ENCODE assay signal across 8 mouse cellular contexts in genomic region chr2:91948151-91948509, GRCm38 (mm10). TPM values are rescaled to one million over a fixed set of nuclear protein-coding genes. Genes with fewer than 3 reads are reported as not detected.
A peak's percentile ranks its signal among the peaks of the same experiment; 100 is the strongest.
DNase-seq lines count a peak whose midpoint lies in the region; ATAC-seq lines count a peak whose summit lies in the region.

No protein-coding gene starts in this region.

- H3K4me1 ChIP-seq in hindbrain, embryonic 10.5 days (replicated peaks), result peaks cover 67% of the 10 kb centered on the region
- peaks cover 38% of the 10 kb centered on the region for H3K4me1 ChIP-seq in hindbrain, embryonic 14.5 days (replicated peaks; ENCODE audit: control insufficient read depth, insufficient read depth, low read length)
- H3K4me1 ChIP-seq in embryonic facial prominence, embryonic 15.5 days, result peaks cover 67% of the 10 kb centered on the region

- no peak overlapping the region for H3K4me2 ChIP-seq in hindbrain, embryonic 14.5 days (replicated peaks)
- no peak overlapping the region for H3K4me2 ChIP-seq in embryonic facial prominence, embryonic 15.5 days (replicated peaks)

- no peak overlapping the region for H3K9ac ChIP-seq in hindbrain, embryonic 14.5 days
- H3K9ac ChIP-seq in embryonic facial prominence, embryonic 15.5 days, result no peak overlapping the region

- peak overlapping the region; percentile 3; the same call in 1 of the 2 replicates for H3K4me3 ChIP-seq in hindbrain, embryonic 10.5 days
- H3K4me3 ChIP-seq in hindbrain, embryonic 14.5 days (replicated peaks; ENCODE audit: low read length), result no peak overlapping the region
- no peak overlapping the region for H3K4me3 ChIP-seq in embryonic facial prominence, embryonic 15.5 days (replicated peaks)

- H3K9me3 ChIP-seq in hindbrain, embryonic 10.5 days, result no peaks in the 10 kb centered on the region
- no peaks in the 10 kb centered on the region for H3K9me3 ChIP-seq in hindbrain, embryonic 14.5 days (ENCODE audit: control insufficient read depth, low read length)
- no peaks in the 10 kb centered on the region for H3K9me3 ChIP-seq in embryonic facial prominence, embryonic 15.5 days (replicated peaks)

- DNase-seq in hindbrain, embryonic 10.5 days (ENCODE audit: low spot score), result no peak
- DNase-seq in hindbrain, embryonic 14.5 days (ENCODE audit: low spot score), result no peak
- peak; percentile 54 to 70 for DNase-seq in kidney, postnatal 25 days
- DNase-seq in urinary bladder, adult 2 months (ENCODE audit: low spot score), result no peak
- no peak for DNase-seq in cerebellum, adult 11 months
- DNase-seq in frontal cortex, postnatal 10 days (ENCODE audit: low spot score in 2 of 2), result no peak

- peak overlapping the region; percentile 80 for H3K27ac ChIP-seq in hindbrain, embryonic 10.5 days
- no peak overlapping the region for H3K27ac ChIP-seq in hindbrain, embryonic 14.5 days
- peak overlapping the region; percentile 68 for H3K27ac ChIP-seq in embryonic facial prominence, embryonic 15.5 days (replicated peaks)

- peaks cover 7% of the 10 kb centered on the region for H3K36me3 ChIP-seq in hindbrain, embryonic 10.5 days
- no peaks in the 10 kb centered on the region for H3K36me3 ChIP-seq in hindbrain, embryonic 14.5 days (replicated peaks; ENCODE audit: control insufficient read depth, insufficient read depth)
- no peaks in the 10 kb centered on the region; the same call in 1 of the 2 replicates for H3K36me3 ChIP-seq in embryonic facial prominence, embryonic 15.5 days

- 76% methylated on average over 6 of the region's 6 CpGs for WGBS in hindbrain, embryonic 10.5 days
- WGBS in hindbrain, embryonic 14.5 days, result 76% methylated on average over 6 of the region's 6 CpGs
- WGBS in embryonic facial prominence, embryonic 15.5 days, result 62% methylated on average over 6 of the region's 6 CpGs

- no peaks in the 10 kb centered on the region for H3K27me3 ChIP-seq in hindbrain, embryonic 10.5 days (ENCODE audit: insufficient read depth, poor library complexity, severe bottlenecking)
- H3K27me3 ChIP-seq in hindbrain, embryonic 14.5 days (ENCODE audit: control insufficient read depth, insufficient read depth, low read length), result no peaks in the 10 kb centered on the region
- no peaks in the 10 kb centered on the region for H3K27me3 ChIP-seq in embryonic facial prominence, embryonic 15.5 days

- no peak for ATAC-seq in hindbrain, embryonic 14.5 days (ENCODE audit: low FRiP score)
- ATAC-seq in embryonic facial prominence, embryonic 15.5 days (ENCODE audit: insufficient number of reproducible peaks, low FRiP score, low TSS enrichment, low read depth), result no peak
- ATAC-seq in megakaryocyte-erythroid progenitor cell, adult 5-6 weeks (replicated peaks; ENCODE audit: low FRiP score, low TSS enrichment, poor library complexity, severe bottlenecking), result 0 out of 2 replicates have a peak, but pooled peaks have one; percentile 5

RNA-seq across cellular contexts. Expression of gene Gm9821, which starts 2.6 kb away (rescaled TPM):
- polyA plus RNA-seq in hindbrain, embryonic 10.5 days (2016; fragmentation: Nextera tagmentation; extraction: Ambion mirVana), result 0.18 and 0.25 TPM in 2 replicates
- polyA plus RNA-seq in hindbrain, embryonic 14.5 days (2014; fragmentation: Nextera tagmentation; extraction: Ambion mirVana), result 0.39 TPM in 1 of 2 replicates, not detected in the other
- polyA plus RNA-seq in embryonic facial prominence, embryonic 15.5 days (2015; fragmentation: Nextera tagmentation; extraction: Ambion mirVana), result 0.67 and 0.79 TPM in 2 replicates
- total RNA-seq in megakaryocyte-erythroid progenitor cell, adult 5-6 weeks (2014; fragmentation: Nextera tagmentation), result not detected in 2 replicates
- total RNA-seq in megakaryocyte-erythroid progenitor cell, adult 5-6 weeks (2017), result 0.33 and 1.5 TPM in 2 replicates
- 0.03 TPM in 1 of 2 replicates, not detected in the other for polyA plus RNA-seq in urinary bladder, adult 2 months (2012; rRNA removed)

RNA-seq across cellular contexts. Expression of gene Mdk, which starts 16.0 kb away (rescaled TPM):
- polyA plus RNA-seq in hindbrain, embryonic 10.5 days (2016; fragmentation: Nextera tagmentation; extraction: Ambion mirVana), result 1,375 and 1,717 TPM in 2 replicates
- 154 and 171 TPM in 2 replicates for polyA plus RNA-seq in hindbrain, embryonic 14.5 days (2014; fragmentation: Nextera tagmentation; extraction: Ambion mirVana)
- polyA plus RNA-seq in embryonic facial prominence, embryonic 15.5 days (2015; fragmentation: Nextera tagmentation; extraction: Ambion mirVana), result 879 and 898 TPM in 2 replicates
- total RNA-seq in megakaryocyte-erythroid progenitor cell, adult 5-6 weeks (2014; fragmentation: Nextera tagmentation), result 2.1 TPM in 1 of 2 replicates, not detected in the other
- total RNA-seq in megakaryocyte-erythroid progenitor cell, adult 5-6 weeks (2017), result 0.75 TPM in 1 of 2 replicates, not detected in the other
- polyA plus RNA-seq in urinary bladder, adult 2 months (2012; rRNA removed), result 34.7 and 37.5 TPM in 2 replicates

RNA-seq across cellular contexts. Expression of gene Chrm4, which starts 21.1 kb away (rescaled TPM):
- polyA plus RNA-seq in hindbrain, embryonic 10.5 days (2016; fragmentation: Nextera tagmentation; extraction: Ambion mirVana), result 0.48 and 0.95 TPM in 2 replicates
- polyA plus RNA-seq in hindbrain, embryonic 14.5 days (2014; fragmentation: Nextera tagmentation; extraction: Ambion mirVana), result 0.52 and 0.67 TPM in 2 replicates
- 0.25 and 0.49 TPM in 2 replicates for polyA plus RNA-seq in embryonic facial prominence, embryonic 15.5 days (2015; fragmentation: Nextera tagmentation; extraction: Ambion mirVana)
- total RNA-seq in megakaryocyte-erythroid progenitor cell, adult 5-6 weeks (2014; fragmentation: Nextera tagmentation), result 0.94 TPM in 1 of 2 replicates, not detected in the other
- not detected in 2 replicates for total RNA-seq in megakaryocyte-erythroid progenitor cell, adult 5-6 weeks (2017)
- polyA plus RNA-seq in urinary bladder, adult 2 months (2012; rRNA removed), result 0.06 and 0.11 TPM in 2 replicates

RNA-seq across cellular contexts. Expression of gene Dgkz, which starts 27.5 kb away (rescaled TPM):
- polyA plus RNA-seq in hindbrain, embryonic 10.5 days (2016; fragmentation: Nextera tagmentation; extraction: Ambion mirVana), result 36.3 and 39.4 TPM in 2 replicates
- 39.0 and 42.6 TPM in 2 replicates for polyA plus RNA-seq in hindbrain, embryonic 14.5 days (2014; fragmentation: Nextera tagmentation; extraction: Ambion mirVana)
- 36.3 and 39.9 TPM in 2 replicates for polyA plus RNA-seq in embryonic facial prominence, embryonic 15.5 days (2015; fragmentation: Nextera tagmentation; extraction: Ambion mirVana)
- total RNA-seq in megakaryocyte-erythroid progenitor cell, adult 5-6 weeks (2014; fragmentation: Nextera tagmentation), result 172 and 204 TPM in 2 replicates
- 44.4 and 60.2 TPM in 2 replicates for total RNA-seq in megakaryocyte-erythroid progenitor cell, adult 5-6 weeks (2017)
- 135 and 148 TPM in 2 replicates for polyA plus RNA-seq in urinary bladder, adult 2 months (2012; rRNA removed)

Comparison
In these comparisons a context has a peak if more than half of its experiments do, and no peak if none do; other contexts are left out.
1. DNase-seq: peak in kidney, postnatal 25 days (2 of 2); none in hindbrain, embryonic 10.5 days (single experiment), hindbrain, embryonic 14.5 days (single experiment), urinary bladder, adult 2 months (single experiment), cerebellum, adult 11 months (single experiment) and frontal cortex, postnatal 10 days (0 of 2).